ENCODE assay signal across 26 mouse cellular contexts in the genomic region with DNA sequence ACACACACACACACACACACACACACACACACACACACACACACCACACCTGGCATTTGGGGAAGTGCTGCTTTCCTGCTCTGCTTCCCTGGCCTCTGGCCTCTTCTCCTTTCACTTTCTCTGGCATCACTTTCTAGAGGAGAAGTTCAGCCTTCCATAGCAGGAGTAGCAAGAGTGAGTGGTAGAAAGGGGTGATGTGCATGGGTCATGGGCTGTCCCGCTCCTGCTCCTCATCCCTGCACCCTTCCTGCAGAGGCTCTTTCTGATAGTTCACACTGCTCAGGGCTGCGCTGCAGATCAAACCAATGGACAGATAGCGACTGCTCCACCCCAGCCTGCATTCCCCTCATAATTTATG. TPM values are rescaled to one million over a fixed set of nuclear protein-coding genes. Genes with fewer than 3 reads are reported as not detected.
DNase-seq lines count a peak whose midpoint lies in the region; ATAC-seq and TF ChIP-seq lines count a peak whose summit lies in the region.
"Had no signal": no experiment of that assay in that cellular context is flagged by ENCODE, and none has a peak within 500 bp of the region (broad histone marks: within the 10 kb centered on the region; RNA-seq: fewer than 3 reads in every experiment).

No protein-coding gene starts in this region.

- no peak for TF ChIP-seq CTCF in forebrain, postnatal 0 days (IDR thresholded peaks at IDR 0.05; ENCODE audit: low read depth)

- H3K36me3 ChIP-seq in hindbrain, embryonic 14.5 days (replicated peaks; ENCODE audit: control insufficient read depth, insufficient read depth) = no peaks in the 10 kb centered on the region
- H3K36me3 ChIP-seq in forebrain, postnatal 0 days (ENCODE audit: insufficient read depth) = no peaks in the 10 kb centered on the region
- H3K36me3 ChIP-seq: embryonic facial prominence, embryonic 12.5 days; heart, embryonic 15.5 days; hindbrain, embryonic 15.5 days; limb, embryonic 15.5 days; liver, embryonic 15.5 days; midbrain, embryonic 12.5 days; neural tube, embryonic 12.5 days; stomach, embryonic 15.5 days had no signal

- H3K27me3 ChIP-seq in hindbrain, embryonic 14.5 days (ENCODE audit: control insufficient read depth, insufficient read depth, low read length) = no peaks in the 10 kb centered on the region
- H3K27me3 ChIP-seq in forebrain, postnatal 0 days (ENCODE audit: insufficient read depth, low read length) = no peaks in the 10 kb centered on the region
- H3K27me3 ChIP-seq: embryonic facial prominence, embryonic 12.5 days; heart, embryonic 15.5 days; hindbrain, embryonic 15.5 days; limb, embryonic 15.5 days; liver, embryonic 15.5 days; midbrain, embryonic 12.5 days; neural tube, embryonic 12.5 days; stomach, embryonic 15.5 days had no signal

- H3K9ac ChIP-seq in hindbrain, embryonic 14.5 days = no peak overlapping the region
- H3K9ac ChIP-seq in forebrain, postnatal 0 days = no peak overlapping the region
- H3K9ac ChIP-seq: embryonic facial prominence, embryonic 12.5 days; heart, embryonic 15.5 days; hindbrain, embryonic 15.5 days; limb, embryonic 15.5 days; liver, embryonic 15.5 days; midbrain, embryonic 12.5 days; neural tube, embryonic 12.5 days; stomach, embryonic 15.5 days had no signal

- H3K4me2 ChIP-seq in hindbrain, embryonic 14.5 days (replicated peaks) = no peak overlapping the region
- H3K4me2 ChIP-seq in forebrain, postnatal 0 days (ENCODE audit: low read depth) = no peak overlapping the region
- H3K4me2 ChIP-seq: embryonic facial prominence, embryonic 12.5 days; heart, embryonic 15.5 days; hindbrain, embryonic 15.5 days; limb, embryonic 15.5 days; liver, embryonic 15.5 days; midbrain, embryonic 12.5 days; neural tube, embryonic 12.5 days; stomach, embryonic 15.5 days had no signal

- DNase-seq in spleen, postnatal 36 days (ENCODE audit: low spot score in 2 of 2) = peak; percentile 41 to 55
- no peak for DNase-seq in spleen, postnatal 14 days (ENCODE audit: low spot score in 2 of 2)
- no peak for DNase-seq in hindbrain, embryonic 14.5 days (ENCODE audit: low spot score)
- no peak for DNase-seq in adrenal gland, adult 8-10 months
- no peak for DNase-seq in forebrain, postnatal 0 days
- DNase-seq: adrenal gland, postnatal 36 days; cerebellum, adult 11 months; cerebellum, postnatal 10 days; gastrocnemius, adult 2 months; heart, postnatal 36 days; kidney, adult 11 months; left cerebral cortex, postnatal 4 days; lung, postnatal 4 days; thymus, adult 18-20 months; thymus, postnatal 36 days had no signal

- WGBS in hindbrain, embryonic 14.5 days = 78% methylated on average over 3 of the region's 3 CpGs
- 92% methylated on average over 3 of the region's 3 CpGs for WGBS in forebrain, postnatal 0 days

- H3K9me3 ChIP-seq in hindbrain, embryonic 14.5 days (ENCODE audit: control insufficient read depth, low read length) = no peaks in the 10 kb centered on the region; the same call in 1 of the 2 replicates
- no peaks in the 10 kb centered on the region for H3K9me3 ChIP-seq in forebrain, postnatal 0 days (ENCODE audit: low read length)
- H3K9me3 ChIP-seq: heart, embryonic 15.5 days; hindbrain, embryonic 15.5 days; limb, embryonic 15.5 days; liver, embryonic 15.5 days; stomach, embryonic 15.5 days had no signal

- no peaks in the 10 kb centered on the region for H3K4me1 ChIP-seq in hindbrain, embryonic 14.5 days (replicated peaks; ENCODE audit: control insufficient read depth, insufficient read depth, low read length)
- no peaks in the 10 kb centered on the region for H3K4me1 ChIP-seq in forebrain, postnatal 0 days (ENCODE audit: insufficient read depth)
- H3K4me1 ChIP-seq: embryonic facial prominence, embryonic 12.5 days; limb, embryonic 15.5 days; neural tube, embryonic 12.5 days; stomach, embryonic 15.5 days had no signal

- peak; percentile 77 for ATAC-seq in granulocyte monocyte progenitor cell, adult 5-6 weeks (replicated peaks; ENCODE audit: poor library complexity, severe bottlenecking)
- peak; percentile 42; the same call in 1 of the 2 replicates for ATAC-seq in megakaryocyte-erythroid progenitor cell, adult 5-6 weeks (replicated peaks; ENCODE audit: low FRiP score, low TSS enrichment, poor library complexity, severe bottlenecking)
- ATAC-seq in hindbrain, embryonic 14.5 days (ENCODE audit: low FRiP score) = no peak
- no peak for ATAC-seq in forebrain, postnatal 0 days

- H3K4me3 ChIP-seq in hindbrain, embryonic 14.5 days (replicated peaks; ENCODE audit: low read length) = no peak overlapping the region
- no peak overlapping the region for H3K4me3 ChIP-seq in forebrain, postnatal 0 days (ENCODE audit: low read depth, low read length)
- H3K4me3 ChIP-seq: embryonic facial prominence, embryonic 12.5 days; gastrocnemius, adult 2 months; heart, embryonic 15.5 days; hindbrain, embryonic 15.5 days; left cerebral cortex, adult 2 months; limb, embryonic 15.5 days; liver, embryonic 15.5 days; midbrain, embryonic 12.5 days; neural tube, embryonic 12.5 days; stomach, embryonic 15.5 days had no signal

- H3K27ac ChIP-seq in hindbrain, embryonic 14.5 days = no peak overlapping the region
- no peak overlapping the region for H3K27ac ChIP-seq in forebrain, postnatal 0 days (ENCODE audit: low read depth, low read length)
- H3K27ac ChIP-seq: embryonic facial prominence, embryonic 12.5 days; gastrocnemius, adult 2 months; heart, embryonic 15.5 days; hindbrain, embryonic 15.5 days; left cerebral cortex, adult 2 months; limb, embryonic 15.5 days; midbrain, embryonic 12.5 days; neural tube, embryonic 12.5 days; stomach, embryonic 15.5 days had no signal

RNA-seq across cellular contexts. Expression of gene Inpp4a, which starts 9.1 kb away (rescaled TPM):
- total RNA-seq in granulocyte monocyte progenitor cell, adult 5-6 weeks (2014; fragmentation: Nextera tagmentation) = 10.2 and 13.9 TPM in 2 replicates
- 5.6 and 7.0 TPM in 2 replicates for total RNA-seq in granulocyte monocyte progenitor cell, adult 5-6 weeks (2017)
- 4.3 and 5.8 TPM in 2 replicates for total RNA-seq in megakaryocyte-erythroid progenitor cell, adult 5-6 weeks (2014; fragmentation: Nextera tagmentation)
- total RNA-seq in megakaryocyte-erythroid progenitor cell, adult 5-6 weeks (2017) = 1.8 and 2.1 TPM in 2 replicates
- 63.7 and 64.3 TPM in 2 replicates for polyA plus RNA-seq in hindbrain, embryonic 14.5 days (2014; fragmentation: Nextera tagmentation; extraction: Ambion mirVana)
- 10 to 100 TPM; 23.0 to 35.6 (median 31.2) TPM for total RNA-seq in adrenal gland, adult 8-10 months (2022)
- total RNA-seq in forebrain, postnatal 0 days (2014; rRNA removed) = 34.3 and 41.2 TPM in 2 replicates
- polyA plus RNA-seq in forebrain, postnatal 0 days (2015; fragmentation: Nextera tagmentation; extraction: Ambion mirVana) = 52.0 and 72.1 TPM in 2 replicates

Comparison
In these comparisons a context has a peak if more than half of its experiments do, and no peak if none do; other contexts are left out.
1. DNase-seq: peak in spleen, postnatal 36 days (2 of 2); none in spleen, postnatal 14 days (0 of 2), hindbrain, embryonic 14.5 days (single experiment), adrenal gland, adult 8-10 months (single experiment) and forebrain, postnatal 0 days (single experiment).
2. ATAC-seq: peak in granulocyte monocyte progenitor cell, adult 5-6 weeks (single experiment) and megakaryocyte-erythroid progenitor cell, adult 5-6 weeks (single experiment); none in hindbrain, embryonic 14.5 days (single experiment) and forebrain, postnatal 0 days (single experiment).